Mouse (Mus musculus) hindbrain, embryonic 14.5 days (tissue): ENCODE results near the gene Pkn1. TPM values are rescaled to one million over a fixed set of nuclear protein-coding genes. Genes with fewer than 3 reads are reported as not detected.

Experiments
- ATAC-seq: fragments of 200-750 bp; cut with Nextera tagmentation; 2 replicates; pipeline ENCODE4 v1.8.0; 2017; ENCODE audit warnings: moderate number of reproducible peaks, mild to moderate bottlenecking, moderate TSS enrichment, moderate library complexity; ENCODE audit not compliant: low FRiP score
- DNase-seq: peaks from one replicate; pipeline ENCODE4 v3.0.0-alpha.2; 2015; ENCODE audit warnings: low spot score
- H3K27ac ChIP-seq: fragments of 300-500 bp; sonication (generic); 2 replicates; pipeline ENCODE4 v1.5.1; 2014; ENCODE audit warnings: mild to moderate bottlenecking, moderate library complexity
- H3K27me3 ChIP-seq: fragments of 300-500 bp; sonication (generic); 2 replicates; pipeline ENCODE4 v1.6.1; 2014; ENCODE audit warnings: mild to moderate bottlenecking, low read length, mixed read lengths; ENCODE audit not compliant: control insufficient read depth, insufficient read depth
- H3K36me3 ChIP-seq: fragments of 300-500 bp; sonication (generic); replicated peaks from 2 replicates; pipeline ENCODE4 v1.6.1; 2014; ENCODE audit not compliant: control insufficient read depth, insufficient read depth
- H3K4me1 ChIP-seq: fragments of 300-500 bp; sonication (generic); replicated peaks from 2 replicates; pipeline ENCODE4 v1.6.1; 2014; ENCODE audit warnings: antibody characterized with exemption, low read length, mixed read lengths; ENCODE audit not compliant: control insufficient read depth, insufficient read depth
- H3K4me2 ChIP-seq: fragments of 300-500 bp; sonication (generic); replicated peaks from 2 replicates; pipeline ENCODE4 v1.6.1; 2014; ENCODE audit warnings: mild to moderate bottlenecking, moderate library complexity
- H3K4me3 ChIP-seq: fragments of 300-500 bp; sonication (generic); replicated peaks from 2 replicates; pipeline ENCODE4 v1.5.1; 2014; ENCODE audit warnings: mild to moderate bottlenecking, low read length
- H3K9ac ChIP-seq: fragments of 300-500 bp; sonication (generic); 2 replicates; pipeline ENCODE4 v1.6.1; 2014
- H3K9me3 ChIP-seq: fragments of 300-500 bp; sonication (generic); 2 replicates; pipeline ENCODE4 v1.6.1; 2016; ENCODE audit warnings: low read length; ENCODE audit not compliant: control insufficient read depth
- WGBS: fragments of 180-500 bp; shearing (Covaris S2); extraction: QIAGEN DNeasy Blood & Tissue Kit; methylation state at CpG from one replicate; pipeline ENCODE4 v1.1.7; 2014; 5-methylcytosine and 5-hydroxymethylcytosine counted together
- polyA plus RNA-seq: library from polyadenylated mRNA; unstranded; fragments of >200 nt; fragmentation: Nextera tagmentation; extraction: Ambion mirVana; gene quantifications from 2 replicates; pipeline ENCODE4 v1.2.1, GENCODE M21; 2014

Gene Pkn1
- polyA plus RNA-seq, 1 experiment from 2014 or later: 30.4 TPM

GRCm38 (mm10) chr8:83715031-83715690 is 16.2 kb upstream of the Pkn1 start, which contains the start of gene Ddx39:
Ddx39 (plus strand) TSS chr8:83715177.
- H3K9me3 ChIP-seq: no peaks in the 10 kb centered on the region
- H3K27ac ChIP-seq: peak within 1 kb of the TSS; percentile 89
- ATAC-seq (peak; percentile 100), DNase-seq (peak; percentile 96)
- H3K9ac ChIP-seq: peak within 1 kb of the TSS; percentile 75
- H3K36me3 ChIP-seq: peaks cover 11% of the 10 kb centered on the region
- H3K4me2 ChIP-seq: peak within 1 kb of the TSS; percentile 73
- under 1% methylated on average over 61 of the region's 63 CpGs for WGBS
- peaks cover 11% of the 10 kb centered on the region for H3K4me1 ChIP-seq
- no peaks in the 10 kb centered on the region for H3K27me3 ChIP-seq
- peak within 1 kb of the TSS; percentile 72 for H3K4me3 ChIP-seq

GRCm38 (mm10) chr8:83714676-83715030 is 15.7 kb upstream of the Pkn1 start:
- peak overlapping the region; percentile 72 for H3K4me3 ChIP-seq
- no peak; the same call in 1 of the 2 replicates for ATAC-seq
- WGBS: 18% methylated on average over 8 of the region's 8 CpGs
- no peaks in the 10 kb centered on the region for H3K27me3 ChIP-seq
- H3K27ac ChIP-seq: no peak overlapping the region
- peaks cover 6% of the 10 kb centered on the region for H3K36me3 ChIP-seq
- peak overlapping the region; percentile 52 for H3K4me2 ChIP-seq
- H3K4me1 ChIP-seq: peaks cover 11% of the 10 kb centered on the region
- no peak for DNase-seq
- H3K9me3 ChIP-seq: no peaks in the 10 kb centered on the region
- no peak overlapping the region for H3K9ac ChIP-seq

GRCm38 (mm10) chr8:83707554-83707953 is 8.6 kb upstream of the Pkn1 start:
- H3K4me1 ChIP-seq: no peaks in the 10 kb centered on the region
- H3K4me2 ChIP-seq: no peak overlapping the region
- DNase-seq: no peak
- no peak overlapping the region for H3K27ac ChIP-seq
- H3K9me3 ChIP-seq: no peaks in the 10 kb centered on the region
- no peaks in the 10 kb centered on the region for H3K36me3 ChIP-seq
- WGBS: 72% methylated on average over 8 of the region's 8 CpGs
- ATAC-seq: no peak
- H3K9ac ChIP-seq: no peak overlapping the region
- H3K27me3 ChIP-seq: no peaks in the 10 kb centered on the region
- H3K4me3 ChIP-seq: no peak overlapping the region

GRCm38 (mm10) chr8:83706411-83706810 is 7.4 kb upstream of the Pkn1 start:
- Histone ChIP-seq H3K36me3 (no peaks in the 10 kb centered on the region), H3K27ac (no peak overlapping the region), H3K4me3 (no peak overlapping the region), H3K9ac (no peak overlapping the region), H3K4me2 (no peak overlapping the region), H3K27me3 (no peaks in the 10 kb centered on the region), H3K4me1 (no peaks in the 10 kb centered on the region), H3K9me3 (no peaks in the 10 kb centered on the region)
- no peak for ATAC-seq
- WGBS: 61% methylated on average over 5 of the region's 5 CpGs
- DNase-seq: no peak

GRCm38 (mm10) chr8:83703426-83703825 is 4.4 kb upstream of the Pkn1 start:
- H3K27ac ChIP-seq: no peak overlapping the region
- peaks cover 11% of the 10 kb centered on the region for H3K4me1 ChIP-seq
- DNase-seq (no peak), ATAC-seq (no peak)
- H3K4me2 ChIP-seq: no peak overlapping the region
- no peak overlapping the region for H3K9ac ChIP-seq
- no peak overlapping the region for H3K4me3 ChIP-seq
- WGBS: 82% methylated on average over 4 of the region's 4 CpGs
- no peaks in the 10 kb centered on the region for H3K27me3 ChIP-seq
- no peaks in the 10 kb centered on the region for H3K36me3 ChIP-seq
- H3K9me3 ChIP-seq: no peaks in the 10 kb centered on the region

- no peak overlapping the region for H3K9ac ChIP-seq
- WGBS: 80% methylated on average over 9 of the region's 9 CpGs
- no peaks in the 10 kb centered on the region for H3K36me3 ChIP-seq
- no peak overlapping the region for H3K4me3 ChIP-seq
- H3K27me3 ChIP-seq: no peaks in the 10 kb centered on the region
- no peak overlapping the region for H3K27ac ChIP-seq
- DNase-seq (no peak), ATAC-seq (no peak)
- H3K9me3 ChIP-seq: no peaks in the 10 kb centered on the region
- no peak overlapping the region for H3K4me2 ChIP-seq
- H3K4me1 ChIP-seq: peaks cover 27% of the 10 kb centered on the region
Measured at GRCm38 (mm10) chr8:83700423-83701085, 1.6 kb upstream of the Pkn1 start.

- WGBS: 44% methylated on average over 9 of the region's 9 CpGs
- ATAC-seq (no peak), DNase-seq (no peak)
- H3K4me2 ChIP-seq: peak overlapping the region; percentile 93
- H3K9ac ChIP-seq: peak overlapping the region; percentile 97
- peak overlapping the region; percentile 63 for H3K27ac ChIP-seq
- peak overlapping the region; percentile 96 for H3K4me3 ChIP-seq
- H3K4me1 ChIP-seq: peaks cover 27% of the 10 kb centered on the region
- H3K9me3 ChIP-seq: no peaks in the 10 kb centered on the region
- no peaks in the 10 kb centered on the region for H3K36me3 ChIP-seq
- H3K27me3 ChIP-seq: no peaks in the 10 kb centered on the region
Measured at GRCm38 (mm10) chr8:83699566-83699965, 587 bp upstream of the Pkn1 start.

GRCm38 (mm10) chr8:83698291-83698660 is 703 bp downstream of the Pkn1 start:
- Histone ChIP-seq H3K9ac (peak overlapping the region; percentile 97), H3K36me3 (no peaks in the 10 kb centered on the region), H3K9me3 (no peaks in the 10 kb centered on the region), H3K4me1 (peaks cover 27% of the 10 kb centered on the region), H3K27me3 (no peaks in the 10 kb centered on the region), H3K4me3 (peak overlapping the region; percentile 96), H3K4me2 (peak overlapping the region; percentile 93), H3K27ac (peak overlapping the region; percentile 63)
- DNase-seq (peak; percentile 30), ATAC-seq (peak; percentile 36)
- WGBS: 3% methylated on average over 15 of the region's 15 CpGs

GRCm38 (mm10) chr8:83697374-83698220 is 1.4 kb downstream of the Pkn1 start:
- H3K9ac ChIP-seq: peak overlapping the region; percentile 97
- peaks cover 27% of the 10 kb centered on the region for H3K4me1 ChIP-seq
- no peaks in the 10 kb centered on the region for H3K27me3 ChIP-seq
- ATAC-seq (no peak), DNase-seq (no peak)
- no peak overlapping the region; the same call in 1 of the 2 replicates for H3K27ac ChIP-seq
- H3K9me3 ChIP-seq: no peaks in the 10 kb centered on the region
- 57% methylated on average over 19 of the region's 19 CpGs for WGBS
- H3K4me3 ChIP-seq: peak overlapping the region; percentile 96
- H3K4me2 ChIP-seq: peak overlapping the region; percentile 93
- H3K36me3 ChIP-seq: peaks cover 1% of the 10 kb centered on the region; the same call in 1 of the 2 replicates
